Mouse (Mus musculus): ENCODE data around the gene Slc9a6. TPM values are rescaled to one million over a fixed set of nuclear protein-coding genes. Genes with fewer than 3 reads are reported as not detected.

The Slc9a6 gene
- total and polyA plus RNA-seq, 3 experiments, result 5.2 to 7.6 (median 5.3) TPM

GRCm38 (mm10) chrX:56655686-56656085, 46.1 kb downstream of the Slc9a6 start:
- Histone ChIP-seq H3K9me3 (replicated peaks; ENCODE audit: low read length) (no peaks in the 10 kb centered on the region), H3K4me1 (ENCODE audit: control insufficient read depth in 1 of 2, insufficient read depth in 2 of 2) (no peaks in the 10 kb centered on the region), H3K27ac (ENCODE audit: insufficient read depth, low read depth) (no peak overlapping the region), H3K27me3 (replicated peaks) (no peaks in the 10 kb centered on the region), H3K4me2 (ENCODE audit: insufficient read depth, low read depth, poor library complexity, severe bottlenecking) (no peak overlapping the region), H3K79me2 (replicated peaks; ENCODE audit: control insufficient read depth, extremely low read depth, insufficient read depth, poor library complexity, severe bottlenecking) (no peaks in the 10 kb centered on the region), H3K36me3 (replicated peaks in 1 of 2; ENCODE audit: control insufficient read depth in 1 of 2, insufficient read depth in 1 of 2, low read length in 1 of 2) (peaks cover 3 to 16% of the 10 kb centered on the region in 2 experiments), H3K9ac (ENCODE audit: insufficient read depth, low read depth) (no peak overlapping the region), H3K4me3 (replicated peaks in 1 of 3; ENCODE audit: low read depth in 2 of 3, low read length in 2 of 3, poor library complexity in 1 of 3) (no peak overlapping the region)
- TF ChIP-seq CTCF (conservative IDR thresholded peaks at IDR 0.05 in 1 of 2, IDR thresholded peaks at IDR 0.05 in 1 of 2; ENCODE audit: low read depth in 2 of 2, low read length in 2 of 2) (no peak), ZNF384 (IDR thresholded peaks at IDR 0.05; ENCODE audit: low read depth, low read length) (no peak), USF1 (IDR thresholded peaks at IDR 0.05; ENCODE audit: low read depth, low read length) (no peak), NELFE (IDR thresholded peaks at IDR 0.05; ENCODE audit: low read depth, low read length) (no peak), MAZ (IDR thresholded peaks at IDR 0.05; ENCODE audit: low read depth, low read length) (no peak), MAFK (IDR thresholded peaks at IDR 0.05; ENCODE audit: insufficient replicate concordance, low read length) (no peak), POLR2A (IDR thresholded peaks at IDR 0.05; ENCODE audit: low read depth, low read length) (no peak)
- dilution Hi-C loops (cut with MboI; ENCODE audit: extremely low pct_ligation_motif_present, extremely low pct_unique_long_range_greater_than_20kb, low sequenced_read_pairs), result no loop called here
- DNase-seq (ENCODE audit: extremely low read depth), result no peak
- in situ Hi-C loops (cut with MboI; ENCODE audit: low pct_ligation_motif_present, low pct_unique_long_range_greater_than_20kb, low sequenced_read_pairs), result no loop called here

DNA sequence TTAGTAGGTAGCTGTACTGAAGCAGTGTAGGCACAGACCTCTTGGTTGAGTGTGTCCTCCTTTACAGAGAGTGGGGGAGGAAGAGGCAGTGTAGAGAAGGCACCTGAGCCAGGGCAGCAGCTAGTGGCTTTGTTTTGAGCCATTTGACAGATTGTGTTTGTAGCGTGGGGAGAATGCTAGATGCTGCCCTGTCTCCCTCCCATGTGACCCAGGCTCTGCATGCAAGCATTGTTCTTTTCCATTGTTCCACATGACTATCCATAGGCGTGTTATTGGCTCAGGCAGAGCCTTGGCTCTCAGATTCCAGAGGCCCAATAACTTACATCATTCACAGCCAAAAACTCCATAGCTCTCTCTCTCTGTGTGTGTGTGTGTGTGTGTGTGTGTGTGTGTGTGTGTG, 49.7 kb downstream of the Slc9a6 start:
- TF ChIP-seq JUND (conservative IDR thresholded peaks at IDR 0.05; ENCODE audit: low read depth, low read length), result no peak
- no peak for TF ChIP-seq CHD1 (IDR thresholded peaks at IDR 0.05; ENCODE audit: low read depth, low read length)
- no peak for TF ChIP-seq ETS1 (conservative IDR thresholded peaks at IDR 0.05; ENCODE audit: low read depth, low read length)
- no peak for TF ChIP-seq ZC3H11A (IDR thresholded peaks at IDR 0.05; ENCODE audit: low read depth, low read length)
- no peak for TF ChIP-seq NRF1 (IDR thresholded peaks at IDR 0.05; ENCODE audit: low read depth, low read length)
- TF ChIP-seq MXI1 (IDR thresholded peaks at IDR 0.05; ENCODE audit: low read depth, low read length), result no peak
- no peak for TF ChIP-seq USF1 (IDR thresholded peaks at IDR 0.05; ENCODE audit: low read depth, low read length)
- TF ChIP-seq CHD2 (IDR thresholded peaks at IDR 0.05; ENCODE audit: low read length), result no peak
- no peak for TF ChIP-seq EP300 (IDR thresholded peaks at IDR 0.05; ENCODE audit: low read length)
- no peak for TF ChIP-seq POLR2A (IDR thresholded peaks at IDR 0.05; ENCODE audit: low read depth, low read length)
- TF ChIP-seq ELF1 (IDR thresholded peaks at IDR 0.05; ENCODE audit: low read depth, low read length), result no peak
- TF ChIP-seq E2F4 (IDR thresholded peaks at IDR 0.05; ENCODE audit: insufficient replicate concordance, low read depth, low read length), result no peak
- no peak for TF ChIP-seq POLR2AphosphoS2 (IDR thresholded peaks at IDR 0.05; ENCODE audit: low read depth, low read length)
- TF ChIP-seq MAX (IDR thresholded peaks at IDR 0.05; ENCODE audit: low read length), result no peak
- no peak for TF ChIP-seq HCFC1 (IDR thresholded peaks at IDR 0.05; ENCODE audit: low read depth, low read length)
- no peak for TF ChIP-seq MYC (IDR thresholded peaks at IDR 0.05; ENCODE audit: low read depth, low read length)
- no peak for TF ChIP-seq MAFK (IDR thresholded peaks at IDR 0.05; ENCODE audit: insufficient replicate concordance, low read length)
- no peak for TF ChIP-seq SIN3A (IDR thresholded peaks at IDR 0.05; ENCODE audit: low read length)
- TF ChIP-seq KAT2A (IDR thresholded peaks at IDR 0.05; ENCODE audit: insufficient replicate concordance, low read length), result no peak
- no peak overlapping the region for H3K4me3 ChIP-seq (replicated peaks in 1 of 3; ENCODE audit: low read depth in 2 of 3, low read length in 2 of 3, poor library complexity in 1 of 3)
- in situ Hi-C loops (cut with MboI; ENCODE audit: low pct_ligation_motif_present, low pct_unique_long_range_greater_than_20kb, low sequenced_read_pairs), result no loop called here
- no peaks in the 10 kb centered on the region for H3K79me2 ChIP-seq (replicated peaks; ENCODE audit: control insufficient read depth, extremely low read depth, insufficient read depth, poor library complexity, severe bottlenecking)
- no peak overlapping the region for H3K4me2 ChIP-seq (ENCODE audit: insufficient read depth, low read depth, poor library complexity, severe bottlenecking)
- no peaks in the 10 kb centered on the region for H3K27me3 ChIP-seq (replicated peaks)
- dilution Hi-C loops (cut with MboI; ENCODE audit: extremely low pct_ligation_motif_present, extremely low pct_unique_long_range_greater_than_20kb, low sequenced_read_pairs), result no loop called here
- H3K9ac ChIP-seq (ENCODE audit: insufficient read depth, low read depth), result no peak overlapping the region
- peaks cover 3 to 20% of the 10 kb centered on the region in 2 experiments for H3K36me3 ChIP-seq (replicated peaks in 1 of 2; ENCODE audit: control insufficient read depth in 1 of 2, insufficient read depth in 1 of 2, low read length in 1 of 2)
- H3K27ac ChIP-seq (ENCODE audit: insufficient read depth, low read depth), result no peak overlapping the region
- H3K4me1 ChIP-seq (ENCODE audit: control insufficient read depth in 1 of 2, insufficient read depth in 2 of 2), result no peaks in the 10 kb centered on the region
- no peak for DNase-seq (ENCODE audit: extremely low read depth)
- no peaks in the 10 kb centered on the region for H3K9me3 ChIP-seq (replicated peaks; ENCODE audit: low read length)
